Mouse (Mus musculus) bone marrow macrophage, adult 2 months (primary cell): ENCODE data around the gene Cdc26.

Source experiments
- CTCF ChIP-seq: IDR thresholded peaks from 2 replicates; pipeline ENCODE4 v1.5.1; 2012; ENCODE audit warnings: low read depth, mild to moderate bottlenecking, low read length, moderate library complexity
- POLR2A ChIP-seq: IDR thresholded peaks from 2 replicates; pipeline ENCODE4 v1.6.1; 2012; ENCODE audit warnings: mild to moderate bottlenecking, low read depth, low read length, borderline replicate concordance

- TF ChIP-seq CTCF = no peak
- no peak for TF ChIP-seq POLR2A
Observed at GRCm38 (mm10) chr4:62348329-62348705, 60.1 kb downstream of the Cdc26 start.
